Mouse (Mus musculus): ENCODE results near the gene Scube2. TPM values are rescaled to one million over a fixed set of nuclear protein-coding genes. Genes with fewer than 3 reads are reported as not detected.

Scube2 gene
- 0.43 and 0.58 TPM in 2 replicates for polyA plus RNA-seq (2012; rRNA removed)

DNA sequence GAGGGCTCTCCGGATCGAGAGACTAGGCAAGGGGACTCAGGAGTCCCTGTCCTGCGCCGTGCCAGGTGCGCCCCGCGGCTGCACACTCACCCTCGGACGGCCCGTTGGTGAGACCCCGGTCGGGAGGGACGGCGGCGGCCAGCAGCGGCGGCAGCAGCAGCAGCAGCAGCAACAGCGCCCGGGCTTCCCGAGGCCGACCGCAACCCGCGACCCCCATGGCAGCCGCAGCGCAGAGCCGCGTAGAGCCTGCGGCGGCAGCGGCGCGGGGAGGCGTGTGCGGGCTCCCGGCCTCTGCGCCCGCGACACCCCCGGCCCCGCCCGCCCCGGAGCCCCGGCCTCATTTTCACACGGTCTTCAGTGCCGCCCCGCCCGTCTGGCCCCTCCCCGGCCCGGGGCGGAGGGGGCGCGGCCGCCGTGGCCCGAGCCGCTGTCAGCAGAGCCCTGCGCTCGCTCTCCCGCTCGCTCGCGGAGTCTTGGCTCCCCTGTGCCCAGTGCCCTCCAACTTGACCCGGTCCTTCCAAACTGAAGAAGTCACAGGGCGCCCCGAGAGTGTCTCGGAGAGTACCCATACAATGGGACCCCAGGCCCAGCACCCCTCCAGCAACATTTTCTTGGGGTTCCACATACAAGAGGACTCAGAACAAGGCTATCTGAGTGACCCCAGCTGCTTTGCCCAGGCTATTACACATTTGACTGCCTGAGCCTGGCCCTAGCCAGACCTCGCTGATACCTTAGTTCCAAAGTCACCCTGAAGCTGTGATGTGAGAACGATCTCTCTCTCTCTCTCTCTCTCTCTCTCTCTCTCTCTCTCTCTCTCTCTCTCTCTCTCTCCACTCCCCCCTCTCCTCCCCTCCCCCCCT lies at the start of gene Scube2:
Scube2 (minus strand) TSS at position 310 of the 860 bp plus-strand sequence.

DNA sequence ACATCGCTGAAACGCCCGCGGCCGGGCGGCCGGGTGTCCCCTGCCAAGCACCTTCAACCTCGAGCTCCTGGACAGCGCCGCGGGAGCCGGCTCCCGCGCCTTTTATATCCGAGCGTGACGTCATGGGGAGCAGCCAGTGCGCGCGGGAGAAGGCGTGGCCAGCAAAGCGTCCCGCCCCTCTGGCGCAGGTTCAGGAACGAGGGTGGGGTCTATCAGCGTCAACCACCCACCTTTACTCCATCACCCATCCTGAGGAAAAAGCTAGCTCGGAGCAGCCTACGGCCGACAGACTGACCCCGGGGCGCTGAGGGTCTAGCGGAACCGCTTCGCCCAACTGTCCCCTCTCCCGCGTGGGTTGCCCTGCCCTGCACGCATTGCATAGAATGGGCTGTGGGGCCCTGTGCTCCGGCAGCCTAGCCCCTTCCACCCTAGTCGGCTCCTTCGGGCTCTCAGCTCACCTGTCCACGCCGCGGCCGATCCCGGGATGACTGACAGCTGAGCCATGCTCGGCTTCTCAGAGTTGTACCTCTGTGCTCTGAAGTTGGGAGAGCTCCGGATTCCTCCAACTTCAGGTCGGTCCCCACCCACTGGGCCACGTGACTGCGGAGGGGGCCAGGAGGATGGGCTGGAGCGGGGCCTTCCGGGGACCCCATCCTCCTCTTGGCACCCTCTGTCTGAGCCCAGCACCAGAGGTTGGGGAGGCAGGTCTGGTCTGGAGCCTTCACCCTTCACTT lies 83.8 kb downstream of the Scube2 start, which contains the start of gene Nrip3:
Nrip3 (minus strand) TSS at position 556 of the 734 bp plus-strand sequence.

DNA sequence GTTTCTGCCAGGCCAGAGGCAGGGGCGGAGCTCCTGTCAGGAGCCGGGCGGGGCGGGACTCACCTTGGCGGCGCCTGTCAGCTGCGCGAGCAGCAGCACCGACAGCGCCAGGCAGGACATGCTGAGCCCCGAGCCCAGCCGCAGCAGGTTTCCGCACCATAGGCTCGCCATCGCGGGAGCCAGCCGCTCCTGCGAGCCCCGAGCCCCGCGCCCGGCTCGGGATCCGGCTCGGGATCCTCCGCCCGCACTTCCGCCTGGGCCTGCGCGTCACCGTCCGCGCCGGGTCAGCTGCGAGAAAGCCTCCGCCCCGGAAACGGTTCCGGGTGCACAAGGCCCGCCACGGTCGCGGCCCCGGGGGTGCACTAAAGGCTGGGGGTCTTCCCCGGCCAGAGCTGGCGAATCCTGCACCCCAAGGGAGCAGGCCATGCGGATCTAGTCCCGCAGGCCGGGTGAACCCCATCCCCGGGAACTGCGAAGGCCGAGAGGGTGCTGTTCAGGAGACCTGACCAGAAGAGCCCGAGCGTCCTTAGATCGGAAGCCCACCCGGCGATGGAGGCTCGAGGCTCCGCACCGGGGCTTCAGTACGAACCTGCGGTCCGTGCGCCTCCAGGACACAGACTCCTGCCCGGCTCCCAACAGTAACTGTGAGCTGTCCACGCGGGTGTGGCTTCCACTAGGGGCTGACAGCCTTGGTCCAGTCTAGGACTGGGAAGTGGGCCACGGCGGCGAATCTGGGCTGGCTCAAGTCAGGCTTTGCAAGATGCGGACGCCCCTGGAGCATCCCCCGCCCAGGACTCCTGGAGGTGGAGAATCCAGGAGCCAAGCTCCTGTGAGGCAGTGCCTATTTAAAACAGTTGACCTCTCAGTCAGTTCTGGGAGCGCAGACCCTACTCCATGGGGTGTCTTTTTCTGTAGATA lies 113.2 kb downstream of the Scube2 start, which contains the start of gene Tmem9b:
Tmem9b (minus strand) TSS at position 868 of the 918 bp plus-strand sequence.

Other genes starting within 250 kb of the Scube2 start
- 17.9 and 20.9 TPM in 2 replicates for gene St5, start 162.1 kb downstream of the Scube2 start, polyA plus RNA-seq (2012; rRNA removed)
- 2.3 and 3.5 TPM in 2 replicates for gene Akip1, start 162.0 kb downstream of the Scube2 start, polyA plus RNA-seq (2012; rRNA removed)
- 0.19 and 0.35 TPM in 2 replicates for gene BC051019, start 141.8 kb downstream of the Scube2 start, polyA plus RNA-seq (2012; rRNA removed)
- gene Ascl3, start 134.0 kb downstream of the Scube2 start, polyA plus RNA-seq (2012; rRNA removed) = 0.68 and 0.79 TPM in 2 replicates
- gene Tmem9b, start 112.8 kb downstream of the Scube2 start, polyA plus RNA-seq (2012; rRNA removed) = 14.7 and 20.5 TPM in 2 replicates
- gene Nrip3, start 83.7 kb downstream of the Scube2 start, polyA plus RNA-seq (2012; rRNA removed) = 0.03 and 0.42 TPM in 2 replicates
- 12.8 and 13.7 TPM in 2 replicates for gene Dennd5a, start 94.8 kb upstream of the Scube2 start, polyA plus RNA-seq (2012; rRNA removed)
- gene Tmem41b, start 121.2 kb upstream of the Scube2 start, polyA plus RNA-seq (2012; rRNA removed) = 8.4 and 10.5 TPM in 2 replicates
- 10.1 and 11.2 TPM in 2 replicates for gene Ipo7, start 152.6 kb upstream of the Scube2 start, polyA plus RNA-seq (2012; rRNA removed)
- gene Zfp143, start 195.5 kb upstream of the Scube2 start, polyA plus RNA-seq (2012; rRNA removed) = 4.0 and 4.2 TPM in 2 replicates